Mouse (Mus musculus) brain, embryonic 14.5 days (tissue): ENCODE measurements around the gene 1700021F07Rik. TPM values are rescaled to one million over a fixed set of nuclear protein-coding genes. Genes with fewer than 3 reads are reported as not detected.

Source experiments
- DNase-seq: peaks from one replicate; pipeline ENCODE4 v3.0.0-alpha.2; 2011; ENCODE audit warnings: low read depth
- CTCF ChIP-seq: fragments of 200-500 bp; IDR thresholded peaks from 2 replicates; pipeline ENCODE4 v1.5.1; 2012; ENCODE audit warnings: inconsistent platforms, mild to moderate bottlenecking, moderate library complexity, borderline replicate concordance; ENCODE audit not compliant: insufficient read depth, insufficient read length; ENCODE audit errors: extremely low read depth
- POLR2A ChIP-seq: fragments of 200-500 bp; IDR thresholded peaks from 2 replicates; pipeline ENCODE4 v1.6.1; 2012; ENCODE audit warnings: mild to moderate bottlenecking, inconsistent platforms, borderline replicate concordance; ENCODE audit not compliant: poor library complexity, insufficient read depth, insufficient read length, severe bottlenecking; ENCODE audit errors: extremely low read depth
- polyA plus RNA-seq: library from polyadenylated mRNA; depleted of rRNA; stranded (reverse); fragments of >200 nt; gene quantifications from 2 replicates; pipeline ENCODE4 v1.2.3, GENCODE M21; 2012

The 1700021F07Rik gene
- polyA plus RNA-seq, 1 experiment = not detected

DNA sequence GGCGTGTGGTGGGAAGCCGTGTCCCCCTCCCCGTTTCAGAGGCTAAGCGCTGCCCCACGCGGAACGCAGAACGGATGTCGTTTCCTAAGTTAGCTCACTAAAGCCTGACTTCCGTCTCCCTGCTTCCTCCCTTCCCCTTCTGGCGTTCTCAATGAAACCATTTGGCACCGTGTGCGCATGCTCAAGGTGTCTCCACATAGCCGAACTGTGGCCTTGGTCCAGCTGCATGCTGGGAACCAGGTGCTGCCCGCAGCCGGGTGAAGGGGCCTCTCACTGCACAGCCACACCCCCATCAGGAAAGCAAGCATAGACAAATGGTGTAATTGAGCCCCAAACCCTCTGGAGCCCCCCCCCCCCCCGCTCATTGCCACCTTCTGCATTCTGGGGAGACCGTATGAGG, 13.0 kb downstream of the 1700021F07Rik start:
- TF ChIP-seq POLR2A = no peak
- no peak for TF ChIP-seq CTCF
- DNase-seq = no peak

- no peak for TF ChIP-seq CTCF
- no peak for TF ChIP-seq POLR2A
- DNase-seq = no peak
Observed at GRCm38 (mm10) chr2:173535886-173536285, 13.5 kb downstream of the 1700021F07Rik start.

GRCm38 (mm10) chr2:173539781-173540180, 17.4 kb downstream of the 1700021F07Rik start:
- TF ChIP-seq POLR2A (no peak), CTCF (no peak)

GRCm38 (mm10) chr2:173541748-173542147, 19.4 kb downstream of the 1700021F07Rik start:
- no peak for DNase-seq
- TF ChIP-seq CTCF (no peak), POLR2A (no peak)

More at GRCm38 (mm10) chr2:173539781-173540180, 17.4 kb downstream of the 1700021F07Rik start:
- no peak for DNase-seq

GRCm38 (mm10) chr2:173542716-173543115, 20.3 kb downstream of the 1700021F07Rik start:
- no peak for DNase-seq
- no peak for TF ChIP-seq CTCF
- TF ChIP-seq POLR2A = no peak

DNA sequence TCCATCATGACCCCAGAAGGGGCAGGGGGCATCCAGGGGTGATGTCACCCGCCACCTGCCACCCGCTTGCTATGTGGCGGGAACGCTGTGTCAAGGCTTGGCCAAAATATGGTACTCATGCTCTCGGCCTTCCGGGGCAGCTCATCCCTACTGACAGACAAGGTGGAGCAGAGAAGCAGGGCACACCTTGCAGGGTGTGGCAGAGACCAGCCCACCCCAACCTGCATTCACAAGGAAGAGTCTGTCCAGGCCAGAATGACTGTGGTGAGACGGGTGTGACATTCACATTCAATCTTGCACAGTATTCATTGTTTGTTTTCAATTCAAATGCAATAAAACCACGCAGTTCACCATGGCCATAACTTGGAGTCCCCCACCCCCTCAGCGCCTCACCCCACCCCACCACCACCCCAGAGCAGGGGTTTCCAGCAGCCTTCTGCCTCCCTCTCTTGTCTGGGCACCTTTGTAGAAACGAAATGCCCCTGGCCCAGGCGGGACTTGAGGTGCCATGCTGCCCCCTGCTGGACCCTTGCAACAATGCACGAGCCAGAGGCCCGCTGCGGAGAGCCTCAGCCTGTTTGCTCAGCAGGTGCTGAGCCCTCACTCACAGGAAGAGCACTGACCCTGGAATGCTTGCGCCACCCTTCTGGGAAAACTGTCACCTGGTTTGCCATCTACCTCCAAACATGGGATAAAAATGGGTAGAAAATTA, 23.8 kb downstream of the 1700021F07Rik start:
- DNase-seq = peak; percentile 92
- no peak for TF ChIP-seq POLR2A
- peak; percentile 98 for TF ChIP-seq CTCF

DNA sequence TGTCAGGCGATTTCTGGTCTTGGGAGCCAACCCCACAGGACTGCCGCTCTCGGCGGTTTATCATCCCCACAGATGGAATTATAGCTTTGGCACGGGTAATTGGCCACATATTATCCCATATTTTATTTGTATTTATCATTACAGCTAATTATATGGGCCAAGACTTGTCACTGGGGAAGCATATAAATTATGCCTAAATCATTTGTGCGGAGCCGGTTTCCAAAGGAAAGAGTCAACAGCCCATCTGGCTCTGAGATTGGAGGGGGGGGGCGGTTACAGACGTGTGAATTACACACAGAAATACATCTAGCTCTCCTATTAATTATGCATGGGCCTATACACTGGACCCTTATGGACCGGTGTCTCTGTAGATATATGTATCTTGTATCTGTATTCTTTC, 26.9 kb downstream of the 1700021F07Rik start:
- DNase-seq = peak; percentile 55
- TF ChIP-seq POLR2A (no peak), CTCF (no peak)

DNA sequence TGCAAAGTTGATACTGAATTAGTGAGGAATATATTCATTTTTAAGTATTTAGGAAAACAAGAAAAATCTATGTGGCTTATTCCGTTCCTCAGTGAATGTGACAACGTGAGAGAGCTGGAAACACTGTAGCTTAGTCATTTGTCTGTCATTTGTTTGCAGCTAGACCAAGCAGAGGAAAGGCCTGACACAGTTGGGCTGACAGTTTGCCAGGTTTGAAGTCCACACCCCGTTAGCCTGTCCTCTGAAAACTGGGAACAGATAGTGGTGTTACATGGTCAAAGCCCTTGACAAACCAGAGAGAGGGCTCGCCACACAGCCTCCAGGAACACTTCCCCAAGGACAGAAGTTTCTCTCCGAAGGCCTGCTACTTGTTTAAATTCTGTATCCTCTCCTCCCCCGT, 28.3 kb downstream of the 1700021F07Rik start:
- DNase-seq = no peak
- TF ChIP-seq POLR2A (no peak), CTCF (no peak)

GRCm38 (mm10) chr2:173553863-173554262, 31.5 kb downstream of the 1700021F07Rik start:
- TF ChIP-seq POLR2A = no peak
- peak; percentile 56; the same call in 1 of the 2 replicates for TF ChIP-seq CTCF
- peak; percentile 23 for DNase-seq

GRCm38 (mm10) chr2:173558754-173559396, 36.5 kb downstream of the 1700021F07Rik start:
- no peak for TF ChIP-seq POLR2A
- DNase-seq = no peak

GRCm38 (mm10) chr2:173561851-173562442, 39.6 kb downstream of the 1700021F07Rik start:
- DNase-seq = peak; percentile 80

DNA sequence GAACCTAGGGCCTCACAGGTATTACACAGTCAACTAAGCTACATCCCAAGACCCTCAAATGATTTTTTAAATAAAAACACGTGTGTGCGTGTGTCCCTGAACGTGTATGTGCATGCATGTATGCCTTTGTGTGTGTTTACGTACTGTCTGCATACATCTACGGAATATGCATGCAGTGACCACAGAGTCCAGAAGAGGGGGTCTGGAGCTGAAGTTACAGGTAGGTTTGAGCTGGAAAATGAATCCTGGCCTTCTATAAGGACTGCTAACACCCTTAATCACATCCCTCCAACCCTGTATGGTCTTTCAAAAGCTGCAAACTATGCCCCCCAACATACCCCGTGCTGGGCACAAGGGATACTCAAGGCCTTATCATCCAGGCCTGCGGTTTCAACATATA, 41.0 kb downstream of the 1700021F07Rik start:
- DNase-seq = peak; percentile 64

More at GRCm38 (mm10) chr2:173561851-173562442, 39.6 kb downstream of the 1700021F07Rik start:
- no peak for TF ChIP-seq POLR2A
- peak; percentile 97 for TF ChIP-seq CTCF

More for the DNA sequence above, 41.0 kb downstream of the 1700021F07Rik start:
- peak; percentile 55; the same call in 1 of the 2 replicates for TF ChIP-seq CTCF
- TF ChIP-seq POLR2A = no peak
